Mouse (Mus musculus) liver, adult (tissue): ENCODE measurements around the gene Pbld1.

Experiments
- GATA4 ChIP-seq: IDR thresholded peaks from 2 replicates; pipeline ENCODE4 v1.6.1; 2014; ENCODE audit warnings: mild to moderate bottlenecking, low read length; ENCODE audit not compliant: insufficient replicate concordance

The Pbld1 gene

GRCm38 (mm10) chr10:63059862-63060261 is at the start of gene Pbld1:
Gene Pbld1 (plus strand): TSS chr10:63060162.
- TF ChIP-seq GATA4: no peak

DNA sequence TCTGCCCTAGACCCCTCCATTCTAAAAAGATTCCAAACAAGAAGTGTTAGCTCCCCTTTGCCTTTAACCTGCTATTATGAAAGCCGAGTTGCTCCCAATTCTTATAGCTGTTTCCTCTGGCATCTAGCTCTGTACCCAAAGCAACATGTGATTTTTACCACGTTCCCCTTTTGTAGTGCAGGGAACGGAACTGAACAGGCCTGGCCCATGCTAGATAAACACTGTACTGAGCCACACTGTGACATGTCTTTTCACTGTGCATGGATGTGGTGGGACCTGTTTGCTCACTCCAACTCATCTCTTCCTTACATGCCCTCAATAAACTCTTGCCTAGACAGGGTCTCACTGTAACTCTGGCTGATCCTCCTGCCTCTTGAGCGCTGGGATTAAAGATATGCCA is 49.7 kb upstream of the Pbld1 start:
- TF ChIP-seq GATA4: no peak

DNA sequence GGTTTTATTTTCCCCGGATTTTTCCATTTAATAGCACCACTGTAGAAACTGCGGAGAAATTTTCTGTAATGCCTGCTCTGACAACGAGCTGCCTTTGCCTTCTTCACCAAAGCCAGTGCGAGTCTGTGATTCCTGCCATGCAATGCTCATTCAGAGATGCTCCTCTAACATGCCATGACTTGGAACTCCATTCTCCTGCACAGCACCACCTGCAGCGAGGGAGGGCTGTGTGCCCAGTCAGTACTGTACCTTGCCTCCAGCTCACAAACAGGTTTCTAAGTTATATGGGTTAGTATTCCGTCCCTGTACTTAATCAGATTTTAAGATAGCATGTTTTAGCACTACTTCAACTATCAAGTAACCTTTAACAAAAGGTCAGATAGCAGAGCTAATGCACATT is 48.4 kb upstream of the Pbld1 start:
- TF ChIP-seq GATA4: no peak

DNA sequence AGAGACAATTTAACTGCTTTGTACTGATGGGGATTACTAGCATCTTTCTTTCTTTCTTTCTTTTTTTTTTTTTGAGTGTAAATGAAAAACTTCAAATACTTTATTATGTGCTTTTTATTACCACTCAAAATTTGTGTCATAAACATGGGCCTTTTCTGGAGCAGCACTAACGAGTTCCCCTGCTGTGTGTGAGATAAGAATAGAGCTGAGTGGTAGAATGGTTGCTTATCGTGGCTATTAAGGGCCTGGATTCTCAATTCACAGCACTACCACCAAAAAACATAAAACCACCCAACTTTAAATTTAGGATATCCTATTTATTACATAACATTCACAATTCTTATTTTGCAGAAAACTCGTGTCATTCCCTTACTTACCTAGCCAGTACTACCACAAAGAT is 46.5 kb upstream of the Pbld1 start:
- no peak for TF ChIP-seq GATA4

DNA sequence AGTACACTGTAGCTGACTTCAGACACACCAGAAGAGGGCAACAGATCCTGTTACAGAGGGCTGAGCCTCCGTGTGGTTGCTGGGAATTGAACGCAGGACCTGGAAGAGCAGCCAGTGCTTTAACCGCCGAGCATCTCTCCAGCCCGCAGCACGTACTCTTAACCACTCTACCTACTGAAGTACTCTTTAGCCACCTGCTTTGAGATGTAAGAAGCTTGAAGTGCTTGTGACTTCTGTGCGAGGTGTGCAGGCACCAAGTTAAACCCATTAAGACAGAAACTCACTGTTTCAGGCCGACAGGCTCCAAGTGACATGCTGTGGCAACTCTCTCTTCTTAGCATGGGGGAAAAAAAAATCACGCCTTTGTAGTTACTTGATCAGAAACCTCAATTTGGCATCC is 45.8 kb upstream of the Pbld1 start:
- TF ChIP-seq GATA4: no peak

- no peak for TF ChIP-seq GATA4
Observed at GRCm38 (mm10) chr10:63019304-63019703, 40.7 kb upstream of the Pbld1 start.

DNA sequence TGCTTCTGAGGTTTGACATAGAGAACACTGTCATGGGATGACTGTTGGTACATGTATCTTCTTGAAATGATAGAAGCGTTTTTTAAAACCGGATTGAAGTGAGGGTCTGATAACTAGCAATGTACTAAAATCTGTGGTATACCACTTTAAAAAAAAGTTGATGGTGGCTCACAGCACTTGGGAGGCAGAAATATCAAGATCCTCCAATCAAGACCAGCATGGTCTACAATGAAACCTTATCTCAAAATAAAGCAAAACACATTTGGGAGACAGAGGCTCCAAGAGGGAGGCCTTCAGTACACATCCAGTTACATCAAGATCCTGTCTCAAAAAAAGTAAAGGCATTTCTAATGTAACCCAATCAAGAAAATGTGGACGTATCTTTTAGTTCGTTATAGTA is 38.3 kb upstream of the Pbld1 start:
- TF ChIP-seq GATA4: no peak

- TF ChIP-seq GATA4: no peak
Observed at GRCm38 (mm10) chr10:63022541-63023120, 37.3 kb upstream of the Pbld1 start.

- TF ChIP-seq GATA4: peak; percentile 52; the same call in 1 of the 2 replicates
Observed at GRCm38 (mm10) chr10:63023121-63023748, 36.7 kb upstream of the Pbld1 start.

GRCm38 (mm10) chr10:63023749-63024579 is 36.0 kb upstream of the Pbld1 start, which contains the start of the genes Hnrnph3 and Pbld2:
Gene Hnrnph3 (minus strand): TSS chr10:63024217.
Gene Pbld2 (plus strand): TSS chr10:63024315.
- TF ChIP-seq GATA4: peak; percentile 96

DNA sequence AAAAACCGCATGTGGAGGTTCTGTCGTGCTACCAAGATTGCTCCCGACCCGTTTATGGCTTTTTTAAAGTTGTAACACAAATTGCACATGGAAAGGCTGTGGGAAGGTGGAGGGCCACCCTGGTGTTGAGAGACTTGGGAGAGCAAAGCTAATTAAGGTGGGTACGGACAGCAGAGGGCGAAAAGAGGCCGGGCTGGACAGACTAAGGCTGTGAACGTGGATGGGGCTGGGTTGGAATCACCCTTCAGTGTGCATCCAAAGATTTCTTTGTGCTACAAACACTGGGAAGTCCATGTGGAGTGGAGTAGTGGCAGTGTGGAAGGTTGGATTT is 35.4 kb upstream of the Pbld1 start:
- no peak for TF ChIP-seq GATA4

DNA sequence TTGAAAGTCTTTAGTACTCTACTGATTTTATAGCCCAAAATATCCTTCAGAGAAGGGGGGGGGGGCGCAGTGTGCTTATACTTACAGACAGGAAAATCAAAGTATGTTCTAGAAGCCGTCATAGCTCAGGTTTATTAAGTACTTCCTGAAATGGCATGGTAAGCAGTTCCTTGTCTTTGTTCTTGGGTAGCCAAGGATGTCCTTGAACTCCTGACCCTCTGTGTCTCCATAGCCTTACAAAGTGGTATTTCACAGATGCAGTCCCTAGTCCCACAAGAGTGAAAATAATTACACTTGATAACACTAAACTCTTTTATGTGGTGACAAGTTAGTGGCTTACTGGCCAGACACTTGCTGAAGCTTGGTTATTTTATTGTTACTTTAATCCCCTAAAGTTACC is 34.9 kb upstream of the Pbld1 start:
- no peak for TF ChIP-seq GATA4

GRCm38 (mm10) chr10:63025491-63026011 is 34.4 kb upstream of the Pbld1 start:
- TF ChIP-seq GATA4: no peak

DNA sequence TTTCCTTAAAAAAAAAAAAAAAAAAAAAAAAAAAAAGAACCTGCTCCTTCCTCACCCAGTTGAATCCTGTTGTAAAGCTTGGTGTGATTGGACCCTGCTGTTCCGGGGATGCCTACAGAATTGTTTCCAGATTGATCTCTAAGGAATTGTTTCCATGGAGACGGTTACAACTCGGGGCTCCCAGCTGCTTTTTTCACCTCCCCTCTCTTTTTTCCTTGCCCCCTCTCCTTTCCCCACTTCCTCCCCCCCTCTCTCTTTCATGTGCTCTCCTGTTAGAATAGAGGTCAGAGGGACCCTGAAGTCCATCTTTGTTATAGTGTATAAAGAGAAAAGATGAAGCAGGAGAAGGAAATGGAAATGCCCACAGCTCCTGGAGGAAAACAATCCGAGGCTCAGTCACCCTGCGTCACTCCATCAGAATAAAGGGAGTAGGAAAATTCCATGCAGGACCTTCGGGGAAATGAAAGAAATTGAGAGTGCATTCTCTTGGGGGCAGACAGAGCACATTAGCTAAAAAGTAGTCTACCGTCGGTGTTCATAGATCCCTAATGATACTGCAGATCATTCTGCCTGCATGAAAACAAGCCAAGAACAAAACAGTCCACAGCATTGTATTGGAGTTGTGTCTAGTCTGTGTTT is 33.7 kb upstream of the Pbld1 start:
- TF ChIP-seq GATA4: no peak

GRCm38 (mm10) chr10:63026795-63027160 is 33.2 kb upstream of the Pbld1 start:
- no peak for TF ChIP-seq GATA4

DNA sequence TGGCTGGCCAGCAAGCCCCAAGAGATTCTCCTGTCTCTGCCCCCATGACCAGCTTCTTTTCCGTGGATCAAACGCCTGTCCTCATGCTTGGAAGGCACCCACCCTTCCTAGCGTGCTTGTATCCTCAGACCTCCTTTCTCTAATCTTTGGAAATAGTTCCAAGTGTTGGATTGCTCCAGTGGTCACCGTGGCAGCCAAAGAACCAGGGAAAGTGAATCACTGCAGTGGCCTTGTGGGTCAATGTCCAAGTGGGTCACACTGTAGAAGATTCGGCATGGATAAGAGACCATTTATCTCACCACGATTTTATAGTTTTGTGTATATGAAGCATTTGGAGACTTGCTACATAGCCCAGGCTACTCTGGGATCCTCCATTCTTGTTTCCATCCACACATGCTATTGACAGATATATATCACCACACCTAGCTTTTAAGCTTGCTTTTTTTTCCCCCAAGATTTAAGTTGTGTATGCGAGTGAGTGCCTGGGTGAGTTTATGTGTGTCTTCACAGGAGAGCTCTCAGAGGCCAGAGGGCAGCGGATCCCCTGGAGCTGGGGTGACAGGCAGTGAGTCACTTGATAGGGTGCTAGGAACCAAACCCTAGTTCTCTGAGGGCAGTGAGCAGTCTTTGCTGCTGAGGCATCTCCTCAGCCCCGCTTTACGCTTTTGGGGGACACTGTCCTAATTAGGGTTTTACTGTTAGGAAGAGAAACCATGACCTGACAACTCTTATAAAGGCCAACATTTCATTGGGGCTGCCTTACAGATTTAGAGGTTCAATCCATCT is 32.4 kb upstream of the Pbld1 start:
- TF ChIP-seq GATA4: no peak
